Mouse (Mus musculus) megakaryocyte progenitor cell, adult 5-6 weeks (primary cell): Measurements from ENCODE around the gene Nkain1. TPM values are rescaled to one million over a fixed set of nuclear protein-coding genes. Genes with fewer than 3 reads are reported as not detected.

Experiments
- ATAC-seq: replicated peaks from 2 replicates; pipeline ENCODE4 v1.8.0; 2016; ENCODE audit warnings: mild to moderate bottlenecking, moderate TSS enrichment, inconsistent platforms; ENCODE audit not compliant: poor library complexity
- total RNA-seq, 2 experiments: library from RNA; stranded (forward) in 1 of 2; stranded (reverse) in 1 of 2; fragments of 157-497, 149-512 nt in 1 of 2; fragments of 200-1000 nt in 1 of 2; gene quantifications; 2 replicates each; pipeline versions ENCODE4 v1.2.3 to v1.2.4; 2015 to 2017

Nkain1 gene
- total RNA-seq (2015) (0.17 TPM in 1 of 2 replicates, not detected in the other), total RNA-seq (2017) (0.61 TPM in 1 of 2 replicates, not detected in the other)

DNA sequence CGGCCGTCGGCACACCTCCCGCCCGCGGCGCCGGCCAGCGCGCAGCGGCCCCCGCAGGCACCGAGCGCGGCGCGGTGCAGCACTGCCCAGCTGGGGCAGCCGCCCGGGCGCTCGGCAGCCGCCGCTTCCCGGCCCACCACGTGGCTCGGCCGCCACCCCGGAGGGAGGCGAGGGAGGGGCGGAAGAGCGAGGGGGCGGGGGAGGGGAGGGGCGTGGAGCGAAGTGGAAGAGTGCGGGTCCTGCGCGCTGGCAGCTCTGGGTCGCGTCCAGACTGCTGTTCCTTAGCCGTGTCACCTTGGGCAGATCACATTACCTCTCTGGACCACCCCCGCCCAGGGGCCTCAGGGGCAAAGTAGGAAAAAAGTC lies at the start of gene Nkain1:
Gene Nkain1, minus strand, starts transcription at position 126 of the 366 bp plus-strand sequence.
- no peak for ATAC-seq

DNA sequence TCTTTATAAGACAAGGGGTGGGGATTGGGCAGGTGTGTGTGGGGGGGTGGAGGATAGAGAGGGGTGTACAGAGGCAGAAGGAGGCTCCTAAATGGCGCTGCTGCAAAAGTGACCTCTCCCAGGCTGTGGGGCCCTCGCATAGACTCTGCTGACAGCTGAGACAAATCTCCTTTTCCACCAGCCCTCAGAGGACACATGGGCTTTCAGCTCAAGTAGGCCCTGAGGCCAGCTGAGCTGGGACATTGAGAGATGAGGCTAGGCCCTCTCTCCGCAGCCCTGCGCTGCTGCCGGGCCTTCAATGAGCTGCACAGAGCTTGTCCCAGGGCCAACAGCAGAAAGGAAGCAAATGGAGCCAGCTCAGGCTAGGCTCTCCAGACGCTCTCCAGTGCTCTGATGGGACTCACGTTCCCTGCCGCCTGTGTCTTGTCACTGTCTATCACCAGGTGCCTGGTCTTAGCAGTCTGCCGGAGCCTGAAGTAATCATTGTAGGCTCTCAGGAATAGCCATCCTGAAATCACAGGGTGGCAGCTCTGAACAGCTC lies 4.8 kb upstream of the Nkain1 start:
- ATAC-seq, result no peak

- ATAC-seq, result no peak
These were observed 3.1 kb upstream of the Nkain1 start for GRCm38 (mm10) chr4:130577081-130577480.

DNA sequence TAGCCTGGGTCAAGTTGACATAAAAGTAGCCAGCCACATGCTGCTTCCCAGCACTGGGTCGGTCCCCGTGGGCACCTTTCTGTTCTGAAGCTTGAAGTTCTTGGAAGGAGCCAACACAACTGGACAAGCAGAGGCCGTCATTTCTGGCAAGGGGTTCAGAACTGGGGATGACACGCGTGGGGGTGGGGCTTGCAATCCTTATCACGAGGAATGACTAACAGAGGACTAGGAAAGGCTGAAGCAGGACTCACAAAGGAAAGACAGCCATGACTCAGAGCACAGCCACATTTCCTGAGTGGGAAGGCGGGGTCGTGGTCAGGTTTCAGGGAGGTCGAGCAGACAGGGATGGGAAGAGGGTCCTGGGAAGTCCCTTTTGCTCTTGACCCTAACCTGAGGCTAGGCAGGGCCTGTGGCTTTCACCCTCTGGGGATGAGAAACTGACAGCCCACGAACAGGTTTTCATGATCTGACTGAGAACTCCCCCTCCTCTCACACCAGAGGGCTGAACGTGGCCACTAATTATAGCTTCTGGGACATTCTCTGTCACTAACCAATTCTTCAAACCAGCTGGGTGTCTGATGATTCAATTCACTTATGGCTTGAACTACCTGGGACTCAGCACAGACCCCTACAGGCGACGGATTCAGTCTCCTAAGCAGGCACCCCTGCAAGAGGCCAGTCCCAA lies 2.4 kb upstream of the Nkain1 start:
- ATAC-seq, result no peak

GRCm38 (mm10) chr4:130575533-130575932 lies 1.6 kb upstream of the Nkain1 start:
- no peak for ATAC-seq

GRCm38 (mm10) chr4:130574861-130575460 lies 988 bp upstream of the Nkain1 start:
- no peak for ATAC-seq

DNA sequence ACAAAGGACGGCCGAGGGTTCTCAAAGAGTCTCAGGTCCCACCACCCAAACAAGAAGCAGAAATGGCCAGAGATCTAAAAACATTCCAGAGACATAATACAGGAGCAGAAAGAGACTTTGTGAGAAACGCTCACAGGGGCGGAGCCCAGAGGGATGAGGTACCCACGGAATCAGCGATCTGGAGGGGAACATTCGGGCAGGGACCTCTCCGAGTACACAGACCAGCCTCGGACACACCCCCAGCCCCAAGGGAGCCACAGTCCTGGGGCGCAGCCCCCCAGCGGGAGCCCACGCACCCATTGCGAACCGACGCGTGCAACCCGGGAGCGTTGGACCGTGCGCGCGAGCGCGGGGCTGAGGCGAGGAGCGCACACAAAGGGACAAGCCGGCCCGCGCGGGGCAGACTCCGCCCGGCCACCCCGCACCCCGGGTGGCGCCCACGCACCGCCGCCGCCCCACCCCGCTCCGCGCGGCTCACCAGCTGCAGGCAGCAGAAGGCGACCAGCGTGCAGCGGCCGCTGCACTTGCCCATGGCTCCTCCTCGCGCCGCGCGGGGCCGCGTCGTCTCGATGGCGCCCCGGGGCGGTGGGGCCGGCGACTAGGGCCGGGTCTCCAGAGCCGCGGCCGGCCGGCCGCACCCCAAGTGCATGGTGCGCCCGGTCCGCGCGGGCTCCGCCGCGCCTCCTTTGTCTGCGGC lies 474 bp downstream of the Nkain1 start:
- 0 out of 2 replicates have a peak, but pooled peaks have one; percentile 11 for ATAC-seq

DNA sequence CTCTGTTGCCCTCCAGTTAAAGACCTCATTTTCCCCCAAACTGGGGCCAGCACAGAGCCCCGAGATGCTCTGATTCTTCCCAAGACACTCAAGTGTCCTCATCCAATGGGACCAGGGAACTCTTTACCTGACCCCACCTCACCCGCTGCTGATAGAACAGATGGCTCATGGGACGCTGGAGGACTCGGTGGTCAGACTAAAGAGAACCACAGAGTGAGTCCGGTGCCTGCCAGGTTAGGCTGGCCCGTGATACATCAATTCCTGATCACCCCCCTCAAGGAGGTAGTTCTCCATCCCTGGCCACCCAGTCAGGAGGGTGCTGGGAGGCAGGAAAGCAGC lies 992 bp downstream of the Nkain1 start:
- no peak for ATAC-seq

- no peak for ATAC-seq
These were observed 1.4 kb downstream of the Nkain1 start for GRCm38 (mm10) chr4:130572545-130572944.

- ATAC-seq, result no peak
These were observed 2.8 kb downstream of the Nkain1 start for GRCm38 (mm10) chr4:130570941-130571720.

DNA sequence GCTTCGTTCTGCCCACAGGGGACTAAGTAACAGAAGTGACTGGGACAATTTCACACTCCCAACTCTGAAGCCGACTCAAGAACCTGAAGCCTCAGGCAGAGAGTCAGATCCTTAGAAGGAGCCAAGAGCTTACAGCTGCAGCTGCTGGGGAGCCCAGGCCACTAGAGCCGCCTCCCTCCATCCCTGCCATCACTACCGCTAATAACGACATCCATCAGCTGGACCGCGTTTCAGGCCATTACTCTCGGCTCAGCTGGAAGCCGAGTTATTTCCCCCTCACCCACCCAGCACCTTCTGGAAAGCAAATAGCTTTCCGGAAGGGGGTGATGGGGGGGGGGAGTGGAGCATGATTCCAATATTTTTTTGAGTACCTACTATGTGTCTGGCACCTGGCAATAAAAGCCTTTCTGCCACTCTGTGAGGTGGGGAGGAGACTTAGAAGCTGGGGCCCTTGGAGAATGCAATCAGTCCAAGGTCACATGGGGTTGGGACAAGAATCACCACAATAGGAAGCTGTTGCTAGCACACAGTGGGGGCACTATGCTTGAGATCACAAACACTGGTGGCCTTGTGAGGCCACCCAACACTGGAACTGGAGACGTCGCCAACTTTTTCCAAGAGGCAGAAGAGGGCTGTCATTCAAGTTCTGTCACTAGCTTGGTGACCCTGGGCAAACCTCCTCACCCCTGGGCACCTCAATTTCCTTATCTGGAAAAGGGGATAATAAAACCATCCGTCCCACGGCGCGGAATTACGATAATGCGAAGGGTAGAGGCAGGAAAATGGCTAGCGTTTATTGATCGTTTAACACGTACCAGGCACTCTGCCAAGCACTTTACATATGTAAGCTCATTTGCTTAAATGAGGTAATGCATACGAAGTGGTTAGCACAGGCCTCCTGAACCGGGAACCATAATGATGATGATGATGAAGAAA lies 5.7 kb downstream of the Nkain1 start:
- ATAC-seq, result no peak

GRCm38 (mm10) chr4:130563820-130564219 lies 10.2 kb downstream of the Nkain1 start:
- no peak for ATAC-seq

- no peak for ATAC-seq
These were observed 10.7 kb downstream of the Nkain1 start for GRCm38 (mm10) chr4:130563260-130563756.

DNA sequence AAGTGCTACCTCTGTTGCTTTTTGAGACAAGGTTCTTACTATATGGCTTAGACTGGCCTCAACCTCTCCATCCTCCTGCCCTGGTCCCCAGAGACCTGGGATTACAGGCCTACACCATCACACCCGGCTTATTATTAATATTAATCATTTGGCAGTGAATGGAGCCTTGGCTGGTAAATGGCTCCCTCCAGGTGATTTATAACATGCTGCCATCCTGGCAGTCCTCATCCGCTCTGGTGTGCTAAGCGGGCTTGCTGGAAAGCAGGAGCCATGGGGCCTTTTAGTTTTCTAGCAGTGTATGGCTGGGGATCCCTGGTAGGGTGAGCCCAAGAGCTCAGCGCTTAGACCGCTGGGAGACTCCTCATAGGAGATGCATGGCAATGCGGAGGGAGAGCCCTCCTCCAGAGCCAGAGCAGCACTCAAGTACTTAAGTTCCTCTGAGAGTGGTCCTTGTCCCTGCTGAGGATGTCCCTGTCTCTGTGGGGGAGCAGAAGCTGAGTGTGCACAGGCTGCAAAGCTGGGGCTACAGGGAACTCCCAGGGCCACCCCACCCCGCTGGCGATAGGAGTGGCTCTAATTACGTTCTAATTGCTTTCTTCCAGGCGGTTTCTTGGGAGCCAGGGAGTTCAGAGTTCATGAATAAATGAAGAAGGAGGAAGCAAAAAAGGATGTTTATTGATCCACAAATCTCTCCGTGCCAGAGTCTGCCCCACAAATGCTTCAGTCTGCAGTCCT lies 13.2 kb downstream of the Nkain1 start:
- no peak for ATAC-seq

- no peak for ATAC-seq
These were observed 14.8 kb downstream of the Nkain1 start for GRCm38 (mm10) chr4:130559220-130559619.

- ATAC-seq, result no peak
These were observed 16.1 kb downstream of the Nkain1 start for GRCm38 (mm10) chr4:130557852-130558251.

- no peak for ATAC-seq
These were observed 17.0 kb downstream of the Nkain1 start for GRCm38 (mm10) chr4:130556992-130557391.

DNA sequence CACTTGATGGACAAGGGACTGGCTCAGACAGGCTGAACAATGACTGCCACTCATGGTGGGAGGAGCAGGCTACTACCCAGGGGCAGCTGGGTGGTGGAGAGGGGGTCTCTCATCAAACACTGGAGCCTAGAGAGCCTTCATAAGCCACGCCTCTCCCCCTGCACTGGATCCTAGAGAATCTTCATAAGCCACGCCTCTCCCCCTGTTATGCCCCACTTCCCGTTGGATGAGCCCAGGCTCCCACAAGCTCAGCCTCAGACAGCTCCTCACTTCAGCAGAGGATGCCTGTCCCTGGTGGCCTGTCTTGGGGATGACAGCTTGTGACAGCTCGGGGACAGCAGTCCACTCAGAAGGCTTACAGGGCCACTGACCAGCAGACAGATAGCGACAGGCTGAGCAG lies 17.7 kb downstream of the Nkain1 start:
- no peak; the same call in 1 of the 2 replicates for ATAC-seq

DNA sequence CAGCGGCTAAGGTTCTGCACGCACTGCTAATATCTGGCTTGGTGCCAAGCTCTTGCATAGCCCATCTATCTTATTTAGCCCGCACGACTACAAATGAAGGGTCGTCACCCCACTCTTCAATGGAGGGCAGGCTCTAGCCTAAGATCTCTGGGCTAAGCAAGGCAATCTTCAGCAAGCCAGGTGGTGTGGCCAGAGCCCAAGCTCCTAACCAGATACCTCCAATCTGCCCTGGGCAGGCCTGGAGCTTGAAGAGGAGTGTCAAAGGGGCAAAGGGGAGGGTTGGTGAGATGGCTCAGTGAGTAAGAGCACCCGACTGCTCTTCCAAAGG lies 20.9 kb downstream of the Nkain1 start:
- ATAC-seq, result 0 out of 2 replicates have a peak, but pooled peaks have one; percentile 29
